Mouse (Mus musculus): ENCODE measurements around the gene Ppm1b.

GRCm38 (mm10) chr17:84987834-84988410 lies 31.4 kb downstream of the Ppm1b start:
- no peak for TF ChIP-seq CTCF (IDR thresholded peaks at IDR 0.05)
- TF ChIP-seq EP300 (IDR thresholded peaks at IDR 0.05) = no peak
